Mouse (Mus musculus) erythroblast, adult 5-6 weeks (primary cell): ENCODE data around the gene Ube2o. TPM values are rescaled to one million over a fixed set of nuclear protein-coding genes. Genes with fewer than 3 reads are reported as not detected.
A peak's percentile ranks its signal among the peaks of the same experiment; 100 is the strongest.
"Not testable (repeated sequence)": the region's sequence is repeated elsewhere in the genome, so short reads cannot be mapped to it uniquely, and the experiment has no call there.

Experiments used
- ATAC-seq: replicated peaks from 2 replicates; pipeline ENCODE4 v1.8.0; 2016; ENCODE audit warnings: moderate number of reproducible peaks, mild to moderate bottlenecking, moderate TSS enrichment, inconsistent platforms; ENCODE audit not compliant: poor library complexity, low FRiP score, severe bottlenecking
- total RNA-seq, 2 experiments: library from RNA; stranded (forward) in 1 of 2; stranded (reverse) in 1 of 2; fragments of 150-400 nt in 1 of 2; fragments of 200-764, 138-1000 nt in 1 of 2; gene quantifications; 2 replicates each; pipeline versions ENCODE4 v1.2.3 to v1.2.4; 2015 to 2017; ENCODE audit warnings: low replicate concordance in 2 of 2

Ube2o gene
- total RNA-seq, 2 experiments from 2014 or later, result 508 to 800 TPM

GRCm38 (mm10) chr11:116494474-116495174, 86.6 kb downstream of the Ube2o start:
- no peak for ATAC-seq

GRCm38 (mm10) chr11:116493795-116494252, 87.4 kb downstream of the Ube2o start, which contains the start of gene Prpsap1:
Prpsap1 (minus strand) TSS chr11:116494202.
- ATAC-seq, result peak; percentile 59

- ATAC-seq, result no peak
These were observed 88.1 kb downstream of the Ube2o start for GRCm38 (mm10) chr11:116493191-116493590.

- ATAC-seq, result not testable (repeated sequence)
These were observed 88.7 kb downstream of the Ube2o start for GRCm38 (mm10) chr11:116492507-116492906.

GRCm38 (mm10) chr11:116491338-116491737, 89.9 kb downstream of the Ube2o start:
- ATAC-seq, result no peak

- ATAC-seq, result peak; percentile 88
These were observed 90.8 kb downstream of the Ube2o start for GRCm38 (mm10) chr11:116490232-116491107.

GRCm38 (mm10) chr11:116489771-116490231, 91.4 kb downstream of the Ube2o start:
- ATAC-seq, result peak; percentile 5; the same call in 1 of the 2 replicates

- ATAC-seq, result no peak
These were observed 92.4 kb downstream of the Ube2o start for GRCm38 (mm10) chr11:116488693-116489375.

- no peak for ATAC-seq
These were observed 93.0 kb downstream of the Ube2o start for GRCm38 (mm10) chr11:116488207-116488606.

Other genes starting within 250 kb of the Ube2o start
- not detected in 2 replicates for gene Foxj1, start 246.0 kb downstream of the Ube2o start, total RNA-seq (2015; ENCODE audit: low replicate concordance)
- gene Foxj1, start 246.0 kb downstream of the Ube2o start, total RNA-seq (2017; ENCODE audit: low replicate concordance), result not detected in 2 replicates
- gene Rnf157, start 168.4 kb downstream of the Ube2o start, total RNA-seq (2015; ENCODE audit: low replicate concordance), result 0.63 and 1.7 TPM in 2 replicates
- gene Rnf157, start 168.4 kb downstream of the Ube2o start, total RNA-seq (2017; ENCODE audit: low replicate concordance), result 2.0 and 2.1 TPM in 2 replicates
- gene Ubald2, start 147.4 kb downstream of the Ube2o start, total RNA-seq (2015; ENCODE audit: low replicate concordance), result 46.6 and 59.0 TPM in 2 replicates
- gene Ubald2, start 147.4 kb downstream of the Ube2o start, total RNA-seq (2017; ENCODE audit: low replicate concordance), result 27.0 and 41.7 TPM in 2 replicates
- gene Qrich2, start 115.2 kb downstream of the Ube2o start, total RNA-seq (2015; ENCODE audit: low replicate concordance), result not detected in 2 replicates
- gene Qrich2, start 115.2 kb downstream of the Ube2o start, total RNA-seq (2017; ENCODE audit: low replicate concordance), result 0.17 TPM in 1 of 2 replicates, not detected in the other
- 9.8 and 11.1 TPM in 2 replicates for gene Prpsap1, start 87.2 kb downstream of the Ube2o start, total RNA-seq (2015; ENCODE audit: low replicate concordance)
- 9.2 and 14.1 TPM in 2 replicates for gene Prpsap1, start 87.2 kb downstream of the Ube2o start, total RNA-seq (2017; ENCODE audit: low replicate concordance)
- 14.2 and 15.9 TPM in 2 replicates for gene Sphk1, start 50.5 kb downstream of the Ube2o start, total RNA-seq (2015; ENCODE audit: low replicate concordance)
- 45.3 and 46.3 TPM in 2 replicates for gene Sphk1, start 50.5 kb downstream of the Ube2o start, total RNA-seq (2017; ENCODE audit: low replicate concordance)
- not detected in 2 replicates for gene Aanat, start 5.0 kb upstream of the Ube2o start, total RNA-seq (2015; ENCODE audit: low replicate concordance)
- not detected in 2 replicates for gene Aanat, start 5.0 kb upstream of the Ube2o start, total RNA-seq (2017; ENCODE audit: low replicate concordance)
- gene Rhbdf2, start 45.6 kb upstream of the Ube2o start, total RNA-seq (2015; ENCODE audit: low replicate concordance), result 2.3 and 5.0 TPM in 2 replicates
- 2.8 and 3.2 TPM in 2 replicates for gene Rhbdf2, start 45.6 kb upstream of the Ube2o start, total RNA-seq (2017; ENCODE audit: low replicate concordance)
- gene Prcd, start 72.1 kb upstream of the Ube2o start, total RNA-seq (2015; ENCODE audit: low replicate concordance), result not detected in 2 replicates
- gene Prcd, start 72.1 kb upstream of the Ube2o start, total RNA-seq (2017; ENCODE audit: low replicate concordance), result not detected in 2 replicates
- not detected in 2 replicates for gene Cygb, start 72.9 kb upstream of the Ube2o start, total RNA-seq (2015; ENCODE audit: low replicate concordance)
- gene Cygb, start 72.9 kb upstream of the Ube2o start, total RNA-seq (2017; ENCODE audit: low replicate concordance), result not detected in 2 replicates
- not detected in 2 replicates for gene St6galnac1, start 194.1 kb upstream of the Ube2o start, total RNA-seq (2015; ENCODE audit: low replicate concordance)
- gene St6galnac1, start 194.1 kb upstream of the Ube2o start, total RNA-seq (2017; ENCODE audit: low replicate concordance), result not detected in 2 replicates
- 4.2 TPM in 1 of 2 replicates, not detected in the other for gene Mxra7, start 246.6 kb upstream of the Ube2o start, total RNA-seq (2015; ENCODE audit: low replicate concordance)
- not detected in 2 replicates for gene Mxra7, start 246.6 kb upstream of the Ube2o start, total RNA-seq (2017; ENCODE audit: low replicate concordance)